Mouse (Mus musculus) central nervous system, embryonic 14 days (tissue): Measurements from ENCODE around the gene Dis3l2. TPM values are rescaled to one million over a fixed set of nuclear protein-coding genes. Genes with fewer than 3 reads are reported as not detected.

Source experiments
- polyA plus RNA-seq: library from polyadenylated mRNA; depleted of rRNA; stranded (reverse); fragments of >200 nt; gene quantifications from 2 replicates; pipeline ENCODE4 v1.2.3, GENCODE M21; 2012; rRNA removed

Dis3l2 gene
- polyA plus RNA-seq, result 30.9 and 33.8 TPM in 2 replicates

DNA sequence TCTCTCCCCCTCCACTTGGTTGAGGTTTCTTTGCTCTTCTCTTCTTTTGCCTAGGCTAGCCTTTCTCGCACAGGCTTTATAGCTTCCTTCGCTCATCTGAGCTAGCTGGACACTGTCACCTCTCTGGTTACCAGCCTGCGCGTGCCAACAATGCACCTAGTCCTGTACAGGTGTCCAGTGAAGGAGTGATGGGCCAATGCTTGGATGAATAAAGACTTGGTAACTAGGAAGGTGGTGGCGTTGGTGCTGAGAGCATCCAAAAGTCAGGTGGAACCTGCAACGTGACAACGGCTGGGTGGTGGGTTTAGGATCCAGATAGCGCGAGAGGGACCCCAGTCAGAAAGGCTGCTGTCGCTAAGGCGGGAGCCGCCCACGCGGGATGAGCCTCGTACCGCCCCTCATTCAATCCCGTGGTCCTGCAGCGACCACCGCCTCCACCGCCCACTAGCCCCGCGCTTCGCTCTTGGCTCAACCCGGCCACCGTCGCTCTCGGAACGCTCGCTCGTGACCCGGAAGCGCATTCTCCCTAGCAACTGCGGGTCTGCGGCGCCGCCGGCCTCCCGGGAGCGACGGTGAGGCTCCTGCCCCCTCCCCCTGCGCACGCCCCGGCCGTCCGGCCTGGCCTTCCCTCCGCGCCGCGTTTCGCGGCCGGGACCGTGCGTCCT is at the start of gene Dis3l2:
TSS of gene Dis3l2 (plus strand) at position 509 of the 665 bp plus-strand sequence.

DNA sequence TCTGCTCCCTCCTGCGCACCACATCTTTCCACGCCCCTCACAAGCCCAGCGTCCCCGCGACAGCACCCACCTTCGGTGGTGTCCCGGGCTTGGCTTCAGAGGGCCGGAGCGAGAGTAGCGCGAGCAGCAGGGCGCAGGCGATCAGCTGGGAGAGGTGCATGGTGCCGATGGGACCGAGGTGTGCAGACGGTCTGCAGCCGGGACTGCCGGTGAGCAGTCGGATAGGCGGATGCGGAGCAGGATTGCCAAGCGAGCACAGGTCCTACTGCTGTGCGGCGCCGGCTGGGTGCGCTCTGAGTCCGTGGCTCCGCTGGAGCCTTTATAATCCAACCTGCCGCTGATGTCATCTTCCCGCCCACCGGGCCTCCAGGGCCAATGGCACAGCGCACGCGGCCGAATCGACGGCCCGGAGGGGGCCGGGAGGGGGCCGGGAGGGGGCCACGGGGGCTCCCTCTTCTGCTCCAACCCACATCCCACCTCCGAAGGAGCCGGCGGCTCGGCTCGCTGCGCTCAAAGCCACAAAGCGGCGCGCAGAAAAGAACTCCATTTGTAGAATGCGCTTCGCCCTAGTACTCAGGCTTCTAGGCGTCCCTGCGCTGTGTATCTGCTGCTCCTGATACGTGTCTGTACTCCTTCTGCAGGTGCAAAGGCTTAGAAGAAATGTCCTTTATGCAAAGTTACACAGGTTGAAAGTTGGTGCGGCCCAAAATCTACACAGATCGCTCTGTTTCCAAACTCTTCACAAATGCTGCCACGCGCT is 33.1 kb upstream of the Dis3l2 start, which contains the start of gene Nppc:
TSS of gene Nppc (minus strand) at position 293 of the 760 bp plus-strand sequence.

DNA sequence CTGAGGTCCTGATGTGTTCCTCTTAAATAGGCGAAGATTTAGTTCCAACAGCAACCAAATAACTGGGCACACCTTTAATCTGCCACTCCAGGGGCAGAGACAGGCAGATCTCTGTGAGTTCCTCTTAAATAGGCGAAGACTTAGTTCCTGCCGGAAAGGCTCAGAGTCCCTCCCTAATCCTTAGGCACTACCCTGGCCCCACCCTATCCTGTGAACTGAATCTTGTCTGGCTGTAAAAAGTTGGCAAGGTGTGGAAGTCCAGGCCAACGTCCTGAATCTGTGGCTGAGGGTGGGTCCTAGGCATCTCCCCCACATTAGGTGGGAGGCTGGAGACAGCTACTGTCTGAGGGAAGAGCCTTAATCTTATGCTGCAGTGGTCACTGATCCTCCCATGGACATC is 386.2 kb downstream of the Dis3l2 start, which contains the start of gene Alppl2:
TSS of gene Alppl2 (minus strand) at position 101 of the 400 bp plus-strand sequence.

Other genes starting within 250 kb of the Dis3l2 start
- gene Ptma, start 177.1 kb upstream of the Dis3l2 start, polyA plus RNA-seq, result 3,111 and 3,676 TPM in 2 replicates
- 87.5 and 92.4 TPM in 2 replicates for gene Pde6d, start 121.2 kb upstream of the Dis3l2 start, polyA plus RNA-seq
- 71.1 and 71.8 TPM in 2 replicates for gene Cops7b, start 120.9 kb upstream of the Dis3l2 start, polyA plus RNA-seq
- 4.3 and 5.7 TPM in 2 replicates for gene Nppc, start 33.2 kb upstream of the Dis3l2 start, polyA plus RNA-seq